Mouse (Mus musculus) thymus, adult 2 months (tissue): ENCODE results near the gene Glul. TPM values are rescaled to one million over a fixed set of nuclear protein-coding genes. Genes with fewer than 3 reads are reported as not detected.

Experiments
- DNase-seq: peaks from one replicate; pipeline ENCODE4 v3.0.0; 2021
- H3K27ac ChIP-seq: fragments of 200-500 bp; 2 replicates; pipeline ENCODE4 v1.5.1; 2012; ENCODE audit warnings: low read length, control low read depth; ENCODE audit not compliant: control insufficient read depth, insufficient read depth
- H3K27me3 ChIP-seq: fragments of 200-500 bp; 2 replicates; pipeline ENCODE4 v1.6.1; 2012; ENCODE audit warnings: mild to moderate bottlenecking, low read length, moderate library complexity, mixed read lengths; ENCODE audit not compliant: control insufficient read depth, insufficient read depth
- H3K36me3 ChIP-seq: fragments of 200-500 bp; 2 replicates; pipeline ENCODE4 v1.6.1; 2012; ENCODE audit warnings: mild to moderate bottlenecking, low read length, moderate library complexity; ENCODE audit not compliant: control insufficient read depth, insufficient read depth
- H3K4me1 ChIP-seq: fragments of 200-500 bp; replicated peaks from 2 replicates; pipeline ENCODE4 v1.6.1; 2012; ENCODE audit warnings: low read length; ENCODE audit not compliant: control insufficient read depth, insufficient read depth
- H3K4me3 ChIP-seq: fragments of 200-500 bp; 2 replicates; pipeline ENCODE4 v1.5.1; 2012; ENCODE audit warnings: mild to moderate bottlenecking, low read length, control low read depth, moderate library complexity; ENCODE audit not compliant: control insufficient read depth, insufficient read depth
- CTCF ChIP-seq: fragments of 200-500 bp; IDR thresholded peaks from 2 replicates; pipeline ENCODE4 v1.5.1; 2012; ENCODE audit warnings: mild to moderate bottlenecking, control low read depth, low read length, moderate library complexity, borderline replicate concordance; ENCODE audit not compliant: control insufficient read depth, poor library complexity, insufficient read depth; ENCODE audit errors: extremely low read depth
- POLR2A ChIP-seq: fragments of 200-500 bp; IDR thresholded peaks from 2 replicates; pipeline ENCODE4 v1.6.1; 2012; ENCODE audit warnings: mild to moderate bottlenecking, low read length, control low read depth, moderate library complexity; ENCODE audit not compliant: control insufficient read depth, poor library complexity, insufficient read depth; ENCODE audit errors: extremely low read depth
- WGBS: fragments of 180-500 bp; shearing (Covaris S2); methylation state at CpG from one replicate; pipeline ENCODE4 v1.1.7; 2018; 5-methylcytosine and 5-hydroxymethylcytosine counted together
- polyA plus RNA-seq: library from polyadenylated mRNA; depleted of rRNA; stranded (reverse); fragments of >200 nt; gene quantifications from 2 replicates; pipeline ENCODE4 v1.2.3, GENCODE M21; 2012

The Glul gene
- polyA plus RNA-seq, 1 experiment: 200 TPM

DNA sequence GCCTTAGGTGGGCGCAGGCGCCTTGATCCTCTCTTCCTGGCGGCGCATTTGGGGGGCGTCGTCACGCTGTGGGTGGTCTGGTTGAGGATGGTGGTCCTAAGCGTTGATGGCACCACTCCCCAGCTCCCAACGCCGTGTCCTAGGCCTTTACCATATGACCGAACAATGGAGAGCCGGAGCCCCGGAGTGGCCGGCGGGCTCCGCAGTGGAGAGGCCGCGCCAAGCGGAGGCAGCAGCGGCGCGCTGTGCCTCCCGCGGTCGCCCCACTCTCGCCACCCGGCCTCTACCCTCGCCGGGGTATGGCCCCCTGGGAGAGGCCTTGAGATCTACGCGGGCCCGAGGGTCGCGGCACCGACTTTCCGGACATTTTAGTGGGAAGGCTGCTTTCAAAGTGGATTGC is 637 bp downstream of the Glul start:
- peaks cover 13% of the 10 kb centered on the region for H3K4me1 ChIP-seq
- H3K4me3 ChIP-seq: peak overlapping the region; percentile 90
- WGBS: 0% methylated on average over 36 of the region's 36 CpGs
- H3K36me3 ChIP-seq: peaks cover 24% of the 10 kb centered on the region
- H3K27me3 ChIP-seq: no peaks in the 10 kb centered on the region
- no peak overlapping the region for H3K27ac ChIP-seq
- peak; percentile 43 for DNase-seq
- no peak for TF ChIP-seq POLR2A
- TF ChIP-seq CTCF: 0 out of 2 replicates have a peak, but pooled peaks have one; percentile 6

DNA sequence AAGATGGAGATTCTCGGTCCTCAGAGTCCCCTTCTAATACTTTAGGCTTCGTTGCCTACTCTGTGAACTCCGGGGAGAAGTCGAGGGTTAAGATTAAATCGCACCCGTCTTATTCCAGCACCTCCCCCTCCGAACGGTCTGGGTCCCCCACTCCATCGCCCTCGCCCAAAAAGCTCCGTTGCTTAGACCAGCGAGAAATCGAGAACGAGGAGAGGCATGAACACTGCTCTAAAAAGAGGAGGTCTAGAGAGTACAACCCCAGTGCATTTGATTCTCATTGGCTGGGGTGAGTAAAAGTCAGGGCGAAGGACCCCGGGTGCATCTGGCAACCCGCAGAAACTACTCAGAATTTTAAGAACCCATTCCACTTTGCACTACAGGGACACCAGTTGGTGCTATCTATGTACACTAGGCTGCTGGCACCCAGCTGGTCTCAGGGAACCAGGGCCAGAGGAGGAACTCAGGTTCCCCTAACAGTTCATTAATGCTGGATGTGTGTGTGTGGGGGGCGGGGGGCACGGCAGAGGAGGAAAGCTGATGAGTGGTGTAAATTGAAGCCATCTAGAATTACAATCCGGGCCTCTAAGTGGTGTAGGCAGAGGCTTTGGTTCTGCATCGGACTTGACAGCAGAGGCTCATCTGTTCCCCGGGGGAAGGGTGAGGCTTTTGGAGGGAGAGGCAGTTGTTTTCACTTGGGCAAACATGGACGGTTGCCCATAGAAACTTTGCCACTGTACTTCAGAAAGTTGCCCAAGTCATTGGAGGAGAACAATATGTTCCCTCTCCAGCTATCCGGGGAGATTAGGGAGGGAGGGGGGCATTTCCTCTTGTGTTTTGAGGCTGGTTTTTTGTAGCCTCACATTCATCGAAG is 1.4 kb downstream of the Glul start:
- WGBS: 5% methylated on average over 25 of the region's 25 CpGs
- Histone ChIP-seq H3K4me3 (peak overlapping the region; percentile 90), H3K4me1 (peaks cover 13% of the 10 kb centered on the region), H3K27ac (no peak overlapping the region), H3K36me3 (peaks cover 27% of the 10 kb centered on the region), H3K27me3 (no peaks in the 10 kb centered on the region)
- DNase-seq: peak; percentile 32
- TF ChIP-seq CTCF: no peak
- TF ChIP-seq POLR2A: no peak

DNA sequence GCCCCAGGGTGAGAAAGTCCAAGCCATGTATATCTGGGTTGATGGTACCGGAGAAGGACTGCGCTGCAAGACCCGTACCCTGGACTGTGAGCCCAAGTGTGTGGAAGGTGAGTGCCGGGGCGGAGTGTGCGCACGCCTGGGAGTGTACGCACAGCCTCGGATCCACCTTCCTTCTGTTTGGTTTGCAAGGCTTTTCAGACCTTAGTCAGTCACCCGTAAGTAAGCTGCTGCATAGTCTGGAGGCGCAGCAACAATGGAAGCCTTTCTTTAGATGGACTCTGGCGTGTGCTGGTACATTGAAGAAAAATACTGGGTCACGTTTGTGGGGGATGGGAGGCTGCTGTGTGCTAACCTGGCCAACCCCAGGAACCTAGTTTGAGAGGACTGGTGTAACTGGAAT is 3.3 kb downstream of the Glul start:
- H3K4me3 ChIP-seq: no peak overlapping the region
- H3K4me1 ChIP-seq: peaks cover 13% of the 10 kb centered on the region
- no peak overlapping the region for H3K27ac ChIP-seq
- TF ChIP-seq POLR2A: no peak
- TF ChIP-seq CTCF: no peak
- peaks cover 47% of the 10 kb centered on the region for H3K36me3 ChIP-seq
- DNase-seq: no peak
- H3K27me3 ChIP-seq: no peaks in the 10 kb centered on the region
- WGBS: 98% methylated on average over 13 of the region's 13 CpGs

DNA sequence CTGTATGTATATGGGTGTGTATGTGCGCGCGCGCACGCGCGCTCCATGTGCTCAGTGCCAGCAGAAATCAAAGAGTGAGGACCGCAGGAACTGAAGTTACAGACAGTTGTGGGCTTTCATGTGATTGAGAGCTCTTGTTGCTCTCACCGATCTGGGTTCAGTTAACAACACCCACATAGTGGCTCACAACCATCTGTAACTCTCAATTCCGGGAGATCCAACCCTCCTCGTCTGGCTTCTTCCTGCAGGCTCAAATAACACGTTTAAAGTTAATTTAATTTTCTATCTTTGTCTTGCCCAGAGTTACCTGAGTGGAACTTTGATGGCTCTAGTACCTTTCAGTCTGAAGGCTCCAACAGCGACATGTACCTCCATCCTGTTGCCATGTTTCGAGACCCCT is 4.5 kb downstream of the Glul start:
- H3K36me3 ChIP-seq: peaks cover 54% of the 10 kb centered on the region
- H3K4me3 ChIP-seq: no peak overlapping the region
- H3K4me1 ChIP-seq: peaks cover 9% of the 10 kb centered on the region
- H3K27ac ChIP-seq: no peak overlapping the region
- no peaks in the 10 kb centered on the region for H3K27me3 ChIP-seq
- TF ChIP-seq POLR2A (no peak), CTCF (no peak)
- WGBS: 98% methylated on average over 14 of the region's 14 CpGs
- DNase-seq: no peak

DNA sequence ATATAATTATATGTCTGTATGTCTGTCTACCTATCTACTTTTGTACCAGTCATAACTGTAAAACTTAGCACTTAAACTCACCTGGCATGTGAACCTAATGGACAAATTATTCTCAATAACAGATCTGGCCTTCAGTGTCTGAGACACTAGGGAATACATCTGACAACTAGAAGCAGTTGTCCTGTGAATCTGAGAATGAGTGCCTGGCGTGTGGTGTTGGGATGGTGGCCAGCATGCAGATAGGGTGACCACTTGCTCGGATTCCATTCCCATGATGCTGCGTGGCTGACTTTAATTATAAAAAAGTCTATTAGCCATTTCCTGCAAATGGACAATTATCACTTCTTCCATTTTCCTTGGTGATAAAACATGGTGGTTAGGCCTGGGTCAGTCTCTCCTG is 6.1 kb downstream of the Glul start:
- Histone ChIP-seq H3K4me3 (no peak overlapping the region), H3K4me1 (peaks cover 6% of the 10 kb centered on the region), H3K27ac (no peak overlapping the region), H3K36me3 (peaks cover 61% of the 10 kb centered on the region), H3K27me3 (no peaks in the 10 kb centered on the region)
- WGBS: 98% methylated on average over 3 of the region's 3 CpGs
- DNase-seq: no peak
- no peak for TF ChIP-seq CTCF
- no peak for TF ChIP-seq POLR2A

DNA sequence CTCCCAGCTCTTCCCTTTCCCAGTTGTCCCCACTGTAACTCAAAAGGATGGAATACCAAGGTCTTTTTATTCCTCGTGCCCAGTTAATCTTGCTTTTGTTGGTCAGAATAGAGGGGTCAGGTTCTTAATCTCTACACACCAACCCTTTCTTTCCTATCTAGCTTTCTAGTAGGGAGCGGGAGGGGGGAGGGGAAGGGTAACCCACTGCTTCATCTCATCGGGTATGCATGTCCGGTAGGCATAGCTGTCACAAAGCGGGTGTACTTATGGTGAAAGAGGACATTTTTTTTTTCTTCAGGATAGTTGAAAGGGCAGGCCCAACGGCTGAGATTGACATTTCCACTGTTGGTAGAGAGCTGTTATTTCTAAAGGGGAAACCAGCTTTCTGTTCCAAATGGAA is 8.5 kb downstream of the Glul start:
- H3K4me1 ChIP-seq: no peaks in the 10 kb centered on the region
- H3K36me3 ChIP-seq: peaks cover 58% of the 10 kb centered on the region
- WGBS: 93% methylated on average over 6 of the region's 6 CpGs
- no peak overlapping the region for H3K4me3 ChIP-seq
- DNase-seq: no peak
- no peak overlapping the region for H3K27ac ChIP-seq
- no peaks in the 10 kb centered on the region for H3K27me3 ChIP-seq
- TF ChIP-seq POLR2A (no peak), CTCF (no peak)
